ENCODE assay signal across 8 mouse cellular contexts in genomic region chr12:12810943-12811342, GRCm38 (mm10).
DNase-seq lines count a peak whose midpoint lies in the region; ATAC-seq lines count a peak whose summit lies in the region.

No protein-coding gene starts in this region.

- no peak overlapping the region for H3K9ac ChIP-seq in heart, embryonic 11.5 days (ENCODE audit: low read depth, low read length)
- no peak overlapping the region for H3K9ac ChIP-seq in embryonic facial prominence, embryonic 14.5 days (ENCODE audit: low read depth, low read length)
- H3K9ac ChIP-seq in kidney, embryonic 14.5 days (ENCODE audit: low read depth, low read length), result 0 out of 2 replicates have a peak overlapping the region, but pooled peaks have one; percentile 9

- DNase-seq in heart, postnatal 25 days (ENCODE audit: low spot score), result no peak
- DNase-seq in embryonic facial prominence, embryonic 14.5 days (ENCODE audit: low spot score), result no peak
- peak; percentile 50 for DNase-seq in lung, postnatal 10 days
- no peak for DNase-seq in right cerebral cortex, postnatal 36 days (ENCODE audit: low spot score in 2 of 2)
- DNase-seq in gastrocnemius, adult 8-10 months (ENCODE audit: low spot score in 2 of 2), result no peak

- no peaks in the 10 kb centered on the region for H3K9me3 ChIP-seq in heart, embryonic 11.5 days (replicated peaks; ENCODE audit: control insufficient read depth, low read length)
- H3K9me3 ChIP-seq in embryonic facial prominence, embryonic 14.5 days (ENCODE audit: control insufficient read depth, low read length), result no peaks in the 10 kb centered on the region
- H3K9me3 ChIP-seq in kidney, embryonic 14.5 days (ENCODE audit: control insufficient read depth, low read length), result no peaks in the 10 kb centered on the region

- peak overlapping the region; percentile 57 for H3K4me2 ChIP-seq in heart, embryonic 11.5 days
- H3K4me2 ChIP-seq in embryonic facial prominence, embryonic 14.5 days (ENCODE audit: low read depth, low read length), result peak overlapping the region; percentile 51; the same call in 1 of the 2 replicates
- H3K4me2 ChIP-seq in kidney, embryonic 14.5 days (replicated peaks; ENCODE audit: low read depth, low read length), result peak overlapping the region; percentile 37

- no peak for ATAC-seq in heart, embryonic 11.5 days (replicated peaks; ENCODE audit: insufficient number of reproducible peaks, low FRiP score, low TSS enrichment)
- ATAC-seq in embryonic facial prominence, embryonic 14.5 days (ENCODE audit: low read depth), result no peak
- ATAC-seq in kidney, embryonic 14.5 days (ENCODE audit: low FRiP score, low TSS enrichment), result no peak
- ATAC-seq in erythroblast, adult 5-6 weeks (replicated peaks; ENCODE audit: low FRiP score, poor library complexity, severe bottlenecking), result no peak

- H3K4me3 ChIP-seq in heart, embryonic 11.5 days (ENCODE audit: low read depth, low read length), result peak overlapping the region; percentile 28; the same call in 1 of the 2 replicates
- no peak overlapping the region for H3K4me3 ChIP-seq in embryonic facial prominence, embryonic 14.5 days (ENCODE audit: low read depth, low read length)
- H3K4me3 ChIP-seq in kidney, embryonic 14.5 days (ENCODE audit: low read length), result peak overlapping the region; percentile 17; the same call in 1 of the 2 replicates

- H3K4me1 ChIP-seq in heart, embryonic 11.5 days (ENCODE audit: control insufficient read depth, insufficient read depth, low read length), result peaks cover 16% of the 10 kb centered on the region
- H3K4me1 ChIP-seq in embryonic facial prominence, embryonic 14.5 days (ENCODE audit: control insufficient read depth, insufficient read depth, low read length), result peaks cover 15% of the 10 kb centered on the region; the same call in 1 of the 2 replicates
- H3K4me1 ChIP-seq in kidney, embryonic 14.5 days (ENCODE audit: control insufficient read depth, insufficient read depth, low read length), result peaks cover 23% of the 10 kb centered on the region

- H3K27ac ChIP-seq in heart, embryonic 11.5 days (ENCODE audit: low read depth, low read length), result peak overlapping the region; percentile 67; the same call in 1 of the 2 replicates
- no peak overlapping the region for H3K27ac ChIP-seq in embryonic facial prominence, embryonic 14.5 days (replicated peaks; ENCODE audit: low read depth, low read length)
- no peak overlapping the region; the same call in 1 of the 2 replicates for H3K27ac ChIP-seq in kidney, embryonic 14.5 days (ENCODE audit: low read depth, low read length)

- no peaks in the 10 kb centered on the region for H3K27me3 ChIP-seq in heart, embryonic 11.5 days (ENCODE audit: control insufficient read depth, insufficient read depth, low read length)
- no peaks in the 10 kb centered on the region for H3K27me3 ChIP-seq in embryonic facial prominence, embryonic 14.5 days (replicated peaks; ENCODE audit: control insufficient read depth, insufficient read depth, low read length)
- no peaks in the 10 kb centered on the region for H3K27me3 ChIP-seq in kidney, embryonic 14.5 days (ENCODE audit: control insufficient read depth, insufficient read depth, low read length)

- intact Hi-C loops in heart, postnatal 25 days (cut with DNase I), result no loop called here

- 24% methylated on average over 7 of the region's 7 CpGs for WGBS in heart, embryonic 11.5 days (ENCODE audit: insufficient replicate concordance)
- WGBS in embryonic facial prominence, embryonic 14.5 days, result 12% methylated on average over 7 of the region's 7 CpGs
- 8% methylated on average over 7 of the region's 7 CpGs for WGBS in kidney, embryonic 14.5 days

- no peaks in the 10 kb centered on the region for H3K36me3 ChIP-seq in heart, embryonic 11.5 days (ENCODE audit: control insufficient read depth, insufficient read depth, low read length)
- H3K36me3 ChIP-seq in embryonic facial prominence, embryonic 14.5 days (ENCODE audit: control insufficient read depth, insufficient read depth, low read length), result no peaks in the 10 kb centered on the region
- H3K36me3 ChIP-seq in kidney, embryonic 14.5 days (ENCODE audit: control insufficient read depth, insufficient read depth, low read length), result no peaks in the 10 kb centered on the region
